Mouse (Mus musculus) adrenal gland, postnatal 4 days (tissue): Measurements from ENCODE around the gene Cul5. TPM values are rescaled to one million over a fixed set of nuclear protein-coding genes. Genes with fewer than 3 reads are reported as not detected.

ENCODE experiments used
- DNase-seq, 2 experiments: peaks; one replicate each; pipeline ENCODE4 v3.0.0; 2021 to 2022; ENCODE audit warnings: low spot score in 2 of 2, mixed read lengths in 2 of 2
- long read RNA-seq, 2 experiments: library from polyadenylated mRNA; stranded (forward); transcript quantifications; one replicate each; pipeline ENCODE4 v2.0.0; 2021
- total RNA-seq, 2 experiments: library from RNA; stranded (reverse); gene quantifications; 2 replicates each; pipeline ENCODE4 v1.2.3; 2021

The Cul5 gene
- 10 to 100 TPM; 39.2 to 40.6 TPM for total RNA-seq
- long read RNA-seq, experiment 1, full-length matches to known transcripts = 4 of 9 reads
- long read RNA-seq, experiment 1, partial matches to known transcripts = 1 of 9 reads
- long read RNA-seq, experiment 1, other reads (novel, unspliced or antisense) = 4 of 9 reads
- long read RNA-seq, experiment 2, full-length matches to known transcripts = 25 of 39 reads
- long read RNA-seq, experiment 2, partial matches to known transcripts = 7 of 39 reads
- long read RNA-seq, experiment 2, other reads (novel, unspliced or antisense) = 7 of 39 reads

DNA sequence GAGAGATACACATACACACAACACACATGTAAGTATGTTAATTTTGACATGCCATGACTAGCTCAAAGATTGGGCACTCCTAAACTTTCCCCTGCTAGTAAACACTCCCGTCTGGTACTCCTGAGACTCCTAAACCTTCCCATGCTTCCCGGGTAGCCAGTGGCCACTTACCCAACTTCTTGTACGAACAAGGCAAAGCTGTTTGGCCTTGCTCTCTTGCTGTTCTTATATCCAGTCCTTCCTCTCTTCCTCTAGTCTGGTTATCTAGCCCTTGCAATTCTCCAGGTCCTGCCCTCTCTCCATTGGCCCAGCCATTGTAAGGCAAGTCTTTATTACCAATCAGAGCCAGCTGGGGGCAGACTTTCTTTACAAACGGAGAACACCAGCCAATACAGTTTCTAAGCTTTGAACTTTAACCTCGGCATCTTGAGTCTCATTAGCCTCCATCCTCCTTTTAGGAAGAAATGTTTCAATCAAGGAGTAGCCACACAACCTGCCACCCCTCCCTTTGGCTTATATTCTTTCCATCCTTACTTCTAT is at the start of gene Cul5:
TSS of gene Cul5 (minus strand) at position 335 of the 540 bp plus-strand sequence.
- no peak for DNase-seq

DNA sequence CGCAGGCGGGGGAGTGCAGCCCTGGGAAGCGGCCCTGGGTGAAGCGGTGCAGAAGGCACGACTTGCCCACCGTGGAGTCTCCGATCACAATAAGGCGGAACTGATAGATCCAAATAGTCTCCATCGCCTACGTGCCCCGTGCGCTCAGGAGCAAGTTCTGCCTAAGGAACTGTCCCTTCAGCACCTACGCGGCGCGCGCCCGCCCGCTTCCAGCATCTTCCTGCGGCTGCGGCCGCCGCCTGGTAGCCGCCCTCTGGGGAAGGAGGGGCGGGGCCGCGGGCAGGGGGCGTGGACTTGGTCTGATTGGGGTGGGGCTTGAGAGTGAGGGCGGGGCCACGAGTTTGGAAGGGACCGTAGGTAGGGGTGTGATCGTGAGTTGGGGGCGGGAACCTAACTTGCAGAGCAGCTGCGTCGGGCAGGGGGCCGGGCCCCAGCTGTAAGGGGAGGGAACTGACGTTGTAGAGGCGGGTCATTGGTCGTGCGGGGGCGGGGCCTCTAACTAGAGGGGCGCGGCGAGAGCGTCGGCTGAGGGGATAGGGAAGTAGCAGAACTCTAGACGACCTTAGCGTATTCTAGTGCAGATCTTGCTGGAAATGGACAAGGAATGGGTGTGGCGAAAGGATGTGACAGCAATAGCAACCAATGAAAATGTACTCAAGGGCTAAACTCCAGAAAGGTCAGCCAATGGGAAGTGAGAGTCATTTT is 36.3 kb upstream of the Cul5 start, which contains the start of gene Rab39:
TSS of gene Rab39 (minus strand) at position 241 of the 705 bp plus-strand sequence.
- DNase-seq = peak; percentile 60 to 62

DNA sequence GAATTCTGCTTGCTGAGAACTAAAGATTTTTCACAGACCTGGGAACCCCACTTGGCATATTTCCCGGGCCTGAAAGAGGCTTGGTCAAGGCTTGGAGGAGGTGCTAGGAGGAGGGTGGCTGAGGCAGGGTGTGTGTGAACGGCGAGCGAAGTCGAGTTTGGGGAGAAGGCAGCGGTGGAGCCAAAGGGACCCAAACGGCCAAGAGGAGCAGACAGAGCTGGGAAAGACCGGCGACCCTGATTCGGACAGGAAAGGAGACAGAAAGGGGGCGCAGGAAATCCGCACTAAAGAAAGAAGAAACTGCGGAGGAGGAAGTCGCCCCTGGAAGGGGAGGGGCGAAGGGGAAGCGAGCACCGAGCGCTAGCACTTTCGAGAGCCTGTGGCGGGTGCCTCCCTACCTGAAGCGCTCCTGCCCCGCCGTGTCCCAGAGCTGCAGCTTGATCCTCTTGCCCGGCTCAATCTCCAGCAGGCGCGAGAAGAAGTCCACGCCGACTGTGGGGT is 35.7 kb upstream of the Cul5 start:
- DNase-seq = peak in 1 of 2 experiments; percentile 2

DNA sequence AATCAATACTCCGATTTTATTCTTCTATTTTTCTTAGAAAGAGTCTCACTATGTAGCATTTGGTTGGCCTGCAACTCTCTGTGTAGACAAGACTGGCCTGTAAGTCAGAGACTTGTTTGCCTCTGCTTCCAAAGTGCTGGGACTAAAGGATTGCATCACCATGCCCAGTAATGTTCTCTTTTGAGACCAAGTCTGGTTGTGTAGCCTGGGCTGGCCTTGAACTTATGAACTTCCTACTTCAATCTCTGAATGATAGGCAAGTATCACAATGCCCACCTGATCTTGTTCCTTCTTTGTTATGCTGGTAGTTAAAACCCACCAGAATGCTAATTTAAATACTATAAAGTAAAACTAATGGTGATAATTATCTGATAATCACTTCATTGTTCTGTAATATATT is 33.2 kb upstream of the Cul5 start:
- no peak for DNase-seq

DNA sequence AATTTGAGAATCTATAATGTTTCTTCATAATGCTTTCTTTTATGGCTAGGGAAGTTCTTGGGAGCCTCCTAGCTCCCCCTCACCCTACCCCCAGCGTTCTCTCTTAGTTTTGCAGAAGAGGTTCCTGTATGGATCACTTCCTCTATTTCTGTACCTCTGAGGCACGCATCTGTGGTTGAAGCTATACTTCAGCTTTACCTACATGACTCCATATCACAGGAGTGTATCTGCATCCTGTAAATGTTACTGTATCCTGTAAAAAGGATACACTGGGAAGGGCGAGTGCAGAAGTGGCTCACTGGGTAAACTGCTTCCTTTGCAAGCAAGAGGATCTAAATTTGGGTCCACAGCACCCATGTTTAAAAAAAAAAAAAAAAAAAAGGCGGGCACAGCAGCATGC is 30.7 kb upstream of the Cul5 start:
- no peak for DNase-seq

DNA sequence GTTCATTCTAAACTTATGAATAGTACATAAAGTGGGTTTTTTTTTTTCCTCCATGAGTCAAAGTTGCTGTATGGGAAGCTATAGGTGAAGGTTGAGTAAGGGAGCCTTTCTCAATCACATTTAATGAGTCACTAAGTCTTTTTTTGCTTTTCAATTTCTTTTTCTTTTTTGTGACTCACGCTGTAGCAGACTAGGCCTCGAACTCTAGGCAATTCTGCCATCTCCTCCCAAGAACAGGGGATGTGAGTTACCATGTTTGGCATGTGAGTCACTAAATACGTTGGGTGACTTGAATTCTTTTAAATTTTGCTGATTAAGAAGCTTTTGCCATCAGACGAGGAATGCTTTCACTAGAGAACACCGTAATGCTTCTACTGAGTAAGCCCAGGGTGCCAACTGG is 26.0 kb upstream of the Cul5 start:
- DNase-seq = no peak

DNA sequence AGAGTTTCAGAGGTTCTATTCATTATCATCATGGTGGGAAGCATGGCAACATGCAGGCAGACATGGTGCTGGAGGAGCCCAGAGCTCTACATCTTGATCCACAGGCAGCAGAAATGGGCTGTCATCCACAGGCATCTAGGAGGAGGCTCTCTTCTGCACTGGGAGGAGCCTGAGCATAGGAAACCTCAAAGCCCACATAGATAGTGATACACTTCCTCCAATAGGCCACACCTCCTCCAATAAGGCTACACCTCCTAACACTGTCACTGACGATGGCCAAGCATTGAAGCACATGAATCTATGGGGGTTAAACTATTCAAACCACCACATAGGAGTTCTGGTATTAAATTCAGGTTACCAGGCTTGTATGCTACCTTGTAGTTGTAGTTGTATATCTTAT is 23.9 kb upstream of the Cul5 start:
- DNase-seq = no peak

DNA sequence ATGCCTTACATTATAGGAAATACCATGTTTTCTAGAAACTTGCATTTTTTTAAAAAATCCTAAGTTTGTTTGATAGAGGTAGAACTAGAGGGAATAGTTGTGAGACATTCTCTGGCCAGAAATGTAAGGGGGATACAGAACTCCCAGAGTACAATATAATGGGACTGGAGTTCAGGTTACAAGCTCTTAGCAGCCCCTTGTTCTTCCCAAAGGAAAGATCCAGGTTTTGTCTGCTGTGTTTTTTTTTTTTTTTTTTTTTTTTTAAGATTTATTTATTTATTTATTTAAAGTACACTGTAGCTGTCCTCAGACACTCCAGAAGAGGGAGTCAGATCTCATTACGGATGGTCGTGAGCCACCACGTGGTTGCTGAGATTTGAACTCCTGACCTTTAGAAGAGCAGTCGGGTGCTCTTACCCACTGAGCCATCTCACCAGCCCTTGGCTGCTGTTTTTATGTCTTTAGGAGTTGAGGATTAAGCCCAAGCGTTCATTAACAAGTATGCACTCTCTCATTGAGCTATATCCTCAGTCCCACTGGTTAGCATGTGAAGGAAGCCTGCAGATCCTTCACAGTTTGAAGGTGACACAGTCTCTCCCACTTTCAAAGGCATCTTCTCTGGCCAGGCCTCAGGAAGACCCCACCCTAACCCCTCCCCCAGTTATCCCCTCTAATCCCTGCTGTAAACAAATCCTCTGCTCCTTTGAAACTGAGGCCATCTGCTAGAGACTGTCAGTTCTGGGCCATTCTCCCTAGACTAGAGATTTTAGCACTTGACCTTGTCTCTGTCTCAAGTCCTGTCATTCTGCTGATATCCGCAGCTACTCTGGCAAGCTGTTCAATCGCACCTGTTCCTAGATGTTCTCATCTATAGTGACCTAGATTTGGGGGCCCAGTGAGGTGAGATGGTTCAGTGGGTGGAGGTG is 22.2 kb upstream of the Cul5 start:
- DNase-seq = no peak

DNA sequence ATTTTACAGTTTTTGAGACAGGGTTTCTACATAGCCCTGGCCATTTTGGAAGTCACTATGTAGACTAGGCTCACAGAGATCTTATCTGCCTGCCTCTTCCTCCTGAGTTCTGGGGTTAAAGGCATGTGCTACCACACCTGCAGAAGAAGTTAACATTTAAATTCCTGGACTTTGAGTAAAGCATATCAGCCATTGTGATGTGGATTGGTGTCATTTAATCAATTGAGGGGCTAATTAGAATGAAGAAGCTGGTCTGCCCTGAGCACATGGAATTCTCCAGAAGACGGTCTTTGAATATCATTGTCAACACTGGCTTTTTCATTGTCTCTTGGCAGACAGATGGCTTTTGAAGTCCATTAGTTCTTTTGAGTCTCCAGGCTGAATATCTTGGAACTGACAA is 11.0 kb upstream of the Cul5 start:
- no peak for DNase-seq

DNA sequence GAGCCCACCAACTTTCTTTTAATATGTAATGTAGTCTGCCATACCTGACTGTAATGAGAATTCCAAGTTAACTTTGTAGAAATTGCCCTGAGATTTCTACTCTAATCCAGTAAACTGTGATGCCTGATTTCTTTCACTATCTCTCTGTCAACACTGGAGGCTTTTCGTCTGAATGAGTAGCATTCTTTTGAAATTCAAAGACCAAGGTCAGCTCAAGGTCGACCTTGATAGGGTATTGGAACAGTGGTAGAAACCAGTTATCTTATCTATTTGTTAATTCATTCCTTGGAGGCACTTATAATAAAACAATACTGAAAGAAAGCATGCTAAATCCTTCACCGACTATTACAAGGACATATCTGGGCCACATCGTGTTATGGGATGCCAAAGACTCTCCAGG is 7.1 kb upstream of the Cul5 start:
- DNase-seq = no peak

DNA sequence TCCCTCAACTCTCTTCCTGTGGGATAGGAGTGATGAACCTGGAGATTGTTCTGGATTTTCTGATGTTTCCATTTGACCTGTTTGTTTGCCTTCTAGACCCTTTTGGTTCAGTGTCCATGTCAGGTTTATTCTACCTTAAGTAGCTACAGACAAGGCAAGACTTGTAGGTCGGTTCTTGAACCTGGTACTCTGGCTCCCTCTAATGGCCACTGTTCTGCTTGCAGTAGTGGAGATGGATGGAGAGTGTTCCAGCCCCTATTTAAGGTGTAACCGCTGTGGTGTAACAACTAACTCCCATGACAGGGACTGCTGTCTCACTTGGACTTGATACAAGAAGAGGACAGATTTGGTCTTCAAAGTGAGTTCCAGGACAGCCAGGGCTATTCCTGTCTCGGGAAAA is 3.8 kb upstream of the Cul5 start:
- DNase-seq = peak in 1 of 2 experiments; percentile 41

DNA sequence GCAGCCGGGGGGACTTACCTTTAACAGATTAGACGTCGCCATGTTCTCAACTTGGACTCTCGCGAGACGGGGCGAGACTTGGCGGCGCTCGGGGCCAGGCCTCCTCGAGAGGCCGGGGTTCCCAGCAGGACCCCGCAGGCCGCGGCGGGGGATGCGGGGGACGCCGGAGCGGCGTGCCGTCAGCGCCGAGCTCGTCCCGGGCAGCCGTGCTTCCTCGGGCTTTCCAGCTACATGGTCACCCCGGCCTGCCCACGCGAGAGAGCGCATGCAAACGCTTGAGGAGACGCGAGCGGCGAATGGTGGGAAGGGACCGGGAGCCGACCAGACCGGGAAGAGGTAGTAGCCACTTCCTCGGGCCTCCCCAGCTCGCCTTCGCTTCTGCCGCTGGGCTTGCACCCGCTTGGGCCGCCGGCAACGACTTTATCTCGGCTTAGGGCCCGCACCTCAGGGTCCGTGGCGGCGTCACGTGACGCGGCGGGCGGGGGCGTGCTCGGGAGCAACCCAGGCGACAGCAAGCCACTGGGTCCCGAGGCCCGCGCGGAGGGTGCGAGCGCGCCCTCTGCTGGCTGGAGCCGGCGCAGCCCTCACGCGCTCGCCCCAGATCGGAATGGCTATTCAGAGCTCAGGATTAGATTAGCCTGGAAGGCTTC is 2.7 kb downstream of the Cul5 start:
- peak; percentile 87 to 92 for DNase-seq

DNA sequence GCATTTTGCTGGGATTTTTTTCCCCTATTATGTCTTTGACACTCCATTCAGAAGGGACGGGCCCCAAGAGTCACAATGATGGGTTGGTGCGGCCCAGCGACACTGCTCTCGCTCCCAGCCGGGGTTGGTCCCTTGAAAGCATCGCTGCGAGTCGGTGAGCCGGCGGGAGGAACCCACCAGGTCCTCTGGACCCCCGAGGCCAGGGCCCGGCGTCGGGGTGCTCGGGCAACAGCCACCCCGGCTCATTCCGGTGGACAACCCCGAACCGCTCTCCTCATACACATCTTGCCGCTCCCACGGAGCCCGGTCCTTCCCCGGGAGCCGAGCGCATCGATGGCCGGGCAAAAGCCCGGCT is 3.2 kb downstream of the Cul5 start:
- no peak for DNase-seq

DNA sequence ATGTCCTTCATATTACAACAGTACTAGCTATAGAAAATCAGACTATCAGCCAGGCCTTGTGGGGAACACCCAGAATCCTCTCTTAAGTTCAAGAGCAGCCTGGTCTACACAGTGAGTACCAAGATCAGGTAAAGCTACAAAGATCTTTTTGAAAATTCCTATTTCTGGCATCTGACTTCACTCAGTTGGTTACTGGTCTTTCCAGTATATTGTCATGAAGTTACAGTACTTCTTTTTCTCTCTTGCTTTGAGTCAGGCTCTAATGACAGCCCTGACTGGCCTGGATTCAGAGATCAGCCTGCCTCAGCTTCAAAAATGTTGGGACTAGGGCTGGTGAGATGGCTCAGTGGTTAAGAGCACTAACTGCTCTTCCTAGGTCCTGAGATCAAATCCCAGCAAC is 4.4 kb downstream of the Cul5 start:
- DNase-seq = no peak

DNA sequence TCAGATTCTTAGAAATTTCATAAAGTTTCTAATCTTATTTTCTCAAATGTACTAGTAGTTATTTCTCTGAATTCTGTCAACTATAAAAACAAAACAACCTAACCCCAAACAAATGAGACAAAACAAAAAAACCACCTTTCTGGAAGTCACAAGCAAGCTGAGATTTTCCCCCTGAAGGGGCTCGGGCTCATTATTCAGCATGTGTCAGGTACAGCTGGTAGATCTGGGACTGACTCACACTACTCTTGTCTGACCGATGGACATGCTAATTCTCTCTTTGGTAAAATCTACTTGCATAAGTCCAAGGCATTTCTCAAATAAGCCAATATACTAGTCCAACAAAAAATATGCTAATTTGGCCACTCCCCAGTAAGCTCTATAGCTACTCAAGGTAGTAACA is 5.0 kb downstream of the Cul5 start:
- no peak for DNase-seq

DNA sequence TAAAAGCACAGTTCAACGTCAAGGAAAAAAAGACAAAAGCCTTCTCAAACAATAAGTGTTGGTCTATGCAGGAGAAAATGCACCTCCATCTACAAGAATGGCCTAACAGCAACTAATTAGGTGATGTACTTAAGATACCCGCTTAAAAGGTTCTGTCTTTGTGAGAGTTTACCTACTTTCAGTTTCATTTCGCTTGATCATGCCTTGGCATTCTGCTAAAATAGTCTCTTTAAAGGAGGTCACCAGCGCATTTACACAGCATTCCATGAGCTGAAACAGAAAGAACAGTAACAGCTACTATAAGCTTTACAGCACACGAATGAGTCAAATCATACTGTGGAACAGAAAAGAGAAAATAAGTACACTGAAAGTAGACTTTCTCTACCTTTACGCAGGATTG is 35.0 kb downstream of the Cul5 start:
- no peak for DNase-seq

DNA sequence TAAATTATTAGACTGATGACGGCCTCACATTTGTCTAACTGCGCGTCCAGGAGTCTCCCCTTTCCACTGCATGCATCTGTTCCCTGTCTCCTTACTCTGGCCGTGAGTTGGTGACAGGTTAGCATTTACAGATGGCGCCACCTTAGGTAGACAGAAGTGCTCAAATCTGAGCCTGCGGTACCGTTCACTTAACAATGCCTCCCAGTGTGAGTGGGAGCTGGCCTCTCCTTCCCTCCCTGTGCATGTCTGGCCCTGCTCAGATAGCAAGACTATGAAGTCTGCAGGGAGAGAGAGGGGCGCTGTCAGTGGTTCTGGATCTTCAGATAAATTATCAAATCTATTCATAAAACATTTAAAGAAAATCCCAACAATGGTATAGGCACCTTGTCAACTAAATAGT is 54.6 kb downstream of the Cul5 start:
- no peak for DNase-seq

DNA sequence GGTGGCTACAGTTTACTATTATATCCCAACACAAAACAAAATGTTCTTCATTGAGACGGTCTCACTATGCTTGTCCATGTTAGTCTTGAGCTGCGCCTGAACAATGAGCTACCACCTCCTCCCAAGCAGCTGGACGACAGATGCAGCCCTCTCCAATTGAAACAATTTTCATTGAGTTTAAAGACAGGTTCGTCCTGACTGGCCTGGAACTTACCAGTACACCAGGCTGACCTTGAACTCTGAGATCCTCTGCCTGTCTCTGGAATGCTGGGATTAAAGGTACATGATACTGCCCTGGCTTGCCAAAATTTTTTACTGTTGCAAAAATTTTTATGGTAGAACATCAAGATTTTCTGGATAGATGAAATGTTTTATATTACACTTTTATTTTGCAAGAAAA is 55.5 kb downstream of the Cul5 start:
- DNase-seq = no peak

DNA sequence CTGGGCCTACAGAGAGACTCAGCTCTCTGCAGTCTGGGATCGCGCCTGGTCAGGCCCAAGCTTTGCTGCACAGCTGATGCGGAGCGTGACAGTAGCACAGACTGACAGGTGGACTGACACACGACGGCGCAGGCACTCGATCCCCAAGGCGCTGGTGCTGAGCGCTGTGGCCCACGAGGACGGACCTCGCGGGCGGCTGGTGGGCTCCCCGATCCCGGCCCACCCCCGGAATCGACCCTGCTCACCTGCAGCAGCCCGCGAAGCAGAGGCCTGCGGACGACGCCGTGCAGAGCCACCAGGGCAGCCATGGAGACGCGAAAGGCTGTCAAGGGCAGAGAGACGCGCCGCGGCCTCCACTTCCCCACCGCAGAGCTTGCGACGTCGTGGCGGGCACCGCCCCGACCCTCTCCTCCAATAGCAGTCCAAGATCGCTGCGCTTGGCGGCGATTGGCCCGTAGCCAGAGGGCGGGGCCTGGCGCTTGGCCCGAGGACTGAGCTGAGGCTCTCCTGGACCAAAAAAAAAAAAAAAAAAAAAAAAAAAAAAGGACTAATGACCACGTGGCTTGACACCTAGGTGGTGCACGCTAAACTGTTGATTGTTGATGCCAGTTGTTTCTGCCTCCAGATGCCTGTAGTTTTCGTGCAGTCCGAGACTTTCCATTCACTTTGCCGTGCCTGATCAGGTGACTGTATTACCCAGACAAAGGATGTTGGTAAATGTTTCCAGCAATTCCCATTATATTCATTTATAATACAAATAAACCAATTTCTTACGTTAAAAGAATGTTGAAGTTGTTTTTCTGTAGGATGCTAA is 59.6 kb downstream of the Cul5 start, which contains the start of gene Acat1:
TSS of gene Acat1 (minus strand) at position 415 of the 814 bp plus-strand sequence.
- peak; percentile 91 for DNase-seq
